Mouse (Mus musculus): ENCODE measurements around the gene Dmwd. TPM values are rescaled to one million over a fixed set of nuclear protein-coding genes. Genes with fewer than 3 reads are reported as not detected.

The Dmwd gene
- polyA plus RNA-seq, 1 experiment from 2014 or later = 16.8 TPM

DNA sequence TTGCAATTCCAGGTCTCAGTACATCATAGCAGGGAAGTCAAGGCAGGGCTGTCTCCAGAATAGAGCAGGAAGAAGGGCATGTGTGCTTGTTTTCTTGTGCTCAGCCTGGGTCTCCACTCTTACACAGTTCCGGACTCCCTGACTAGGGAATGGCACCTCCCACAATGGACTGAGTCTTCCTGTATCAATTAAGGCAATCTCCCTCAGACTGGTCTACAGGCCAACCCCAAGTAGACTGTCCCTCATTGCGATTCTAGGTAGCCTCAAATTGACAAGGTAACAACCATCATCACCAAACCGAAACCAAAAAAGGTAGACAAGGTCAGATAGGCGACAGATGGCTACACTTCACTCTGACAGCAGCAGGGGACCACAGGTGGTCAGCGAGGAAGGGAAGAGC, 796 bp upstream of the Dmwd start:
- H3K27me3 ChIP-seq = no peaks in the 10 kb centered on the region
- WGBS = 50% methylated on average over 5 of the region's 5 CpGs
- H3K9me3 ChIP-seq = no peaks in the 10 kb centered on the region
- H3K4me1 ChIP-seq = peaks cover 19% of the 10 kb centered on the region
- no peak overlapping the region for H3K27ac ChIP-seq
- peaks cover 26% of the 10 kb centered on the region for H3K36me3 ChIP-seq
- no peak overlapping the region for H3K9ac ChIP-seq
- no peak for ATAC-seq (ENCODE audit: low FRiP score, low read depth)
- peak overlapping the region; percentile 66 for H3K4me2 ChIP-seq (replicated peaks)
- peak overlapping the region; percentile 99 for H3K4me3 ChIP-seq

- H3K4me2 ChIP-seq (replicated peaks) = peak overlapping the region; percentile 96
- under 1% methylated on average over 21 of the region's 22 CpGs for WGBS
- H3K9me3 ChIP-seq = no peaks in the 10 kb centered on the region
- H3K4me1 ChIP-seq = peaks cover 19% of the 10 kb centered on the region
- no peaks in the 10 kb centered on the region for H3K27me3 ChIP-seq
- peak overlapping the region; percentile 69; the same call in 1 of the 2 replicates for H3K27ac ChIP-seq
- H3K36me3 ChIP-seq = peaks cover 39% of the 10 kb centered on the region
- ATAC-seq (ENCODE audit: low FRiP score, low read depth) = no peak
- peak overlapping the region; percentile 99 for H3K4me3 ChIP-seq
- H3K9ac ChIP-seq = peak overlapping the region; percentile 99
These were observed 562 bp downstream of the Dmwd start for GRCm38 (mm10) chr7:19076586-19076991.

DNA sequence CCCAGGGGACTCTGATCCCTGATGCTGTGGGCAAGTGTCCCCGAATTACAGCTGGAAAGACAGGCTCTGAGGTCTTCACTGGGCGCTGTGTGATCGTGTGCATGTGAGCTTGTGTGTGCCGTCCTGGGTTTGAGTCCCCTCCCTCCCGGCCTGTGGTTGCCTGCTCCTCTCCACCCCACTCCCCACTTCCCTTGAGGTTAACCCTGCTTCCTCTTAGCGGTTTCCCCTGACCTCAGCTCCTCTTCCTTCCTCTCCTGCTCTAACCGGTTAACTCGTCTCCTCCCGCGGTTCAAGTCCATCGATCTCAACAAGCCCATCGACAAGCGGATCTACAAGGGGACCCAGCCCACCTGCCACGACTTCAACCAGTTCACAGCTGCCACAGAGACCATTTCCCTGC, 1.7 kb downstream of the Dmwd start:
- Histone ChIP-seq H3K9me3 (no peaks in the 10 kb centered on the region), H3K27me3 (no peaks in the 10 kb centered on the region), H3K4me2 (replicated peaks) (peak overlapping the region; percentile 96), H3K4me1 (peaks cover 30% of the 10 kb centered on the region), H3K9ac (peak overlapping the region; percentile 99), H3K27ac (no peak overlapping the region), H3K4me3 (peak overlapping the region; percentile 99), H3K36me3 (peaks cover 51% of the 10 kb centered on the region)
- no peak for ATAC-seq (ENCODE audit: low FRiP score, low read depth)
- 73% methylated on average over 14 of the region's 14 CpGs for WGBS

DNA sequence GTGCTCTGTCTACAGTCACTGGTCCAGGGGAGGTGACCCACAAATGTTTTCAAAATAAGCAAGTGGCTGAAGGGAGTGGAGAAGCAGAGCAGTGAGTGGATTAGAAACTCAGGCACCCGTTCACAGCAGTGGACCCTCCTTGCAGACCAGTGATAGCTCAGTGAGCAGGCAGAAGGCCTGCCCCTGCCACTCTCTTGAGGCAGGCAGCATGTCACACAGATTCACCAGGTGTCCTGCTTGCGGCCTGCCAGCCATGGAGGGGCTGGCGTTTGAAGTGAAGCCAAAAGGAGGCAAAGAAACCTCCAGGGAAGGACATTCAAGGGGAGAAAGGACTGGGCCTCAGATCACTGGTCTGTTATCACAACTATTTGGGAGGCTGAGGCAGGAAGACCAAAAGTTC, 2.7 kb downstream of the Dmwd start:
- H3K4me2 ChIP-seq (replicated peaks) = no peak overlapping the region
- no peak for ATAC-seq (ENCODE audit: low FRiP score, low read depth)
- no peak overlapping the region for H3K4me3 ChIP-seq
- H3K9ac ChIP-seq = no peak overlapping the region
- WGBS = 75% methylated on average over 3 of the region's 3 CpGs
- H3K4me1 ChIP-seq = peaks cover 40% of the 10 kb centered on the region
- no peak overlapping the region for H3K27ac ChIP-seq
- no peaks in the 10 kb centered on the region for H3K27me3 ChIP-seq
- no peaks in the 10 kb centered on the region for H3K9me3 ChIP-seq
- peaks cover 58% of the 10 kb centered on the region for H3K36me3 ChIP-seq

- Histone ChIP-seq H3K4me1 (peaks cover 53% of the 10 kb centered on the region), H3K9ac (no peak overlapping the region), H3K9me3 (no peaks in the 10 kb centered on the region), H3K4me2 (replicated peaks) (no peak overlapping the region), H3K27me3 (no peaks in the 10 kb centered on the region), H3K27ac (no peak overlapping the region), H3K36me3 (peaks cover 58% of the 10 kb centered on the region), H3K4me3 (no peak overlapping the region)
- 82% methylated on average over 19 of the region's 19 CpGs for WGBS
- no peak for ATAC-seq (ENCODE audit: low FRiP score, low read depth)
These were observed 4.5 kb downstream of the Dmwd start for GRCm38 (mm10) chr7:19080451-19080950.

- peaks cover 64% of the 10 kb centered on the region for H3K36me3 ChIP-seq
- H3K9ac ChIP-seq = no peak overlapping the region
These were observed 6.1 kb downstream of the Dmwd start for GRCm38 (mm10) chr7:19082171-19082570.

GRCm38 (mm10) chr7:19083096-19083495, 7.1 kb downstream of the Dmwd start:
- H3K4me1 ChIP-seq = peaks cover 48% of the 10 kb centered on the region

More at GRCm38 (mm10) chr7:19082171-19082570, 6.1 kb downstream of the Dmwd start:
- Histone ChIP-seq H3K4me2 (replicated peaks) (no peak overlapping the region), H3K4me3 (no peak overlapping the region), H3K27me3 (no peaks in the 10 kb centered on the region), H3K9me3 (no peaks in the 10 kb centered on the region), H3K27ac (no peak overlapping the region; the same call in 1 of the 2 replicates), H3K4me1 (peaks cover 56% of the 10 kb centered on the region)
- WGBS = 81% methylated on average over 4 of the region's 4 CpGs
- no peak for ATAC-seq (ENCODE audit: low FRiP score, low read depth)

DNA sequence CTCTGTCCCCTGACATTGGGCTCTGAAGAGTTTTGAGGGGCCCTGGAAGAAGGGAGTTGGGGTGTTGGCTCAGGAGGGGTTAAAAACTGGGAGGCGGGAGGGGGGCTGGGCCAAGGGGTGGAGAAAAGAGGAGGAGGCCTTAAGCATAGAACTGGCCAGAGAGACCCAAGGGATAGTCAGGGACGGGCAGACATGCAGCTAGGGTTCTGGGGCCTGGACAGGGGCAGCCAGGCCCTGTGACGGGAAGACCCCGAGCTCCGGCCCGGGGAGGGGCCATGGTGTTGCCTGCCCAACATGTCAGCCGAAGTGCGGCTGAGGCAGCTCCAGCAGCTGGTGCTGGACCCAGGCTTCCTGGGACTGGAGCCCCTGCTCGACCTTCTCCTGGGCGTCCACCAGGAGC, 7.7 kb downstream of the Dmwd start, which contains the start of gene Dmpk:
Dmpk (plus strand) TSS at position 149 of the 400 bp plus-strand sequence.
- H3K4me1 ChIP-seq = peaks cover 48% of the 10 kb centered on the region
- peak; percentile 25; the same call in 1 of the 2 replicates for ATAC-seq (ENCODE audit: low FRiP score, low read depth)

More at GRCm38 (mm10) chr7:19083096-19083495, 7.1 kb downstream of the Dmwd start:
- H3K4me2 ChIP-seq (replicated peaks) = peak overlapping the region; percentile 50
- H3K4me3 ChIP-seq = 0 out of 2 replicates have a peak overlapping the region, but pooled peaks have one; percentile 27
- 0 out of 2 replicates have a peak, but pooled peaks have one; percentile 1 for ATAC-seq (ENCODE audit: low FRiP score, low read depth)
- no peak overlapping the region for H3K27ac ChIP-seq
- H3K27me3 ChIP-seq = no peaks in the 10 kb centered on the region
- 53% methylated on average over 6 of the region's 6 CpGs for WGBS
- peaks cover 69% of the 10 kb centered on the region for H3K36me3 ChIP-seq
- H3K9ac ChIP-seq = peak overlapping the region; percentile 46; the same call in 1 of the 2 replicates
- no peaks in the 10 kb centered on the region for H3K9me3 ChIP-seq

DNA sequence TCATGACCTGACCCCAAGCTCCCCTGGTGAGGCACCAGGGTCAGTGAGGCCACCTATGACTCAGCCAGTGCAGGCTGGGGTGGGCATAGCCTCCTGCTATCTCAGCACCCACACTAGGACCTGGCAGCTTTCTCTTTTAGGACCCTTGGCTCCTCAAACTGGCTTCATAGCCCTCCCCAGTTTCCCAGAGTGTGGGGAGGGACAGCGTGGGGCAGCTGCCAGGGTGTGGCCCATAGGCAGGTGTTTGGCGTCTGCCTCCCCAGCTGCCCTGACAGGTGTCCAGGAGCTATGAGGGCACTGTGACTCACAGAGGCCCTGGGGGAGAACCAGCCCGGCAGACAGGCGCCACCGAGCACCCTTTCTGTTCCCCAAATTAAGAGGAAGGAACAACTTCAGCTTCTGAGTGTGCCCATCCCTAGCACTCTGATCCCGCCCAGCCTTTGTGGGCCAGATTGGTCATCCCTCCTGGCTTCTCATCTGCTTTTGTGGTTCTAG, 8.3 kb downstream of the Dmwd start:
- Histone ChIP-seq H3K9ac (0 out of 2 replicates have a peak overlapping the region, but pooled peaks have one; percentile 46), H3K27ac (peak overlapping the region; percentile 49; the same call in 1 of the 2 replicates), H3K36me3 (peaks cover 64% of the 10 kb centered on the region), H3K27me3 (no peaks in the 10 kb centered on the region), H3K4me3 (peak overlapping the region; percentile 27), H3K4me1 (peaks cover 48% of the 10 kb centered on the region), H3K9me3 (no peaks in the 10 kb centered on the region), H3K4me2 (replicated peaks) (peak overlapping the region; percentile 50)
- 71% methylated on average over 6 of the region's 6 CpGs for WGBS
- no peak for ATAC-seq (ENCODE audit: low FRiP score, low read depth)

More for the DNA sequence above, 7.7 kb downstream of the Dmwd start, which contains the start of gene Dmpk:
- no peaks in the 10 kb centered on the region for H3K9me3 ChIP-seq
- WGBS = 42% methylated on average over 10 of the region's 10 CpGs
- H3K27me3 ChIP-seq = no peaks in the 10 kb centered on the region
- H3K4me3 ChIP-seq = peak within 1 kb of the TSS; percentile 27
- peaks cover 69% of the 10 kb centered on the region for H3K36me3 ChIP-seq
- H3K9ac ChIP-seq = peak within 1 kb of the TSS; percentile 46; the same call in 1 of the 2 replicates
- peak within 1 kb of the TSS; percentile 49; the same call in 1 of the 2 replicates for H3K27ac ChIP-seq
- peak within 1 kb of the TSS; percentile 50 for H3K4me2 ChIP-seq (replicated peaks)

DNA sequence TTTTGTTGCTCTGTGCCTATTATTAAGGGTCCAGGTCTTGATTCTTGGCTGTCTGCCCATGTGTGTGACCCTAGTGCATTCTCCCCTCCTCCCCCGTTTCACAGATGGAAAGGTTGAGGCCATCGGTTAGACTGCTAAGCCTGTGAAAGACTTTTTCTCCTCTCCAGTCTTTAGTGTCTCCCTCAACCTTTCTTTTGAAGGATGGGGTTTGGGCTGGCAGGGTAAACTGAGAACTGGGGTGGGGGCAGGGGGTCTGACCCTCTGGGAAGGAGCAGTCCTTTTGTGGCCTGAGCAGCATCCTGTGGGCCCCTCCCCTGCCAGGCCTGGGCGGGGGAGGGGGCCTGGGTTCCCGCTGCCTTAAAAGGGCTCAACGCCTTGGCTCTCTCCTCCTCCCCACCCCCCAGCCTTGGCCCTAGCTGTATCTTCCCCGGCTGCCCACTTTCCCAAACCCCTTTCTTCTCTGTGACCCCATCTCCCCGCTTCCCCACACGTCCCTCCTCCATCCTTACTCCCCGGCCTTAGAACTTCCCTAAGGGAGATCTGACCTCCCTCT, 9.0 kb downstream of the Dmwd start:
- ATAC-seq (ENCODE audit: low FRiP score, low read depth) = no peak
- WGBS = 20% methylated on average over 9 of the region's 9 CpGs
- Histone ChIP-seq H3K4me3 (peak overlapping the region; percentile 27), H3K4me1 (peaks cover 48% of the 10 kb centered on the region), H3K27ac (no peak overlapping the region), H3K36me3 (peaks cover 62% of the 10 kb centered on the region), H3K9ac (peak overlapping the region; percentile 53; the same call in 1 of the 2 replicates), H3K4me2 (replicated peaks) (peak overlapping the region; percentile 50), H3K9me3 (no peaks in the 10 kb centered on the region), H3K27me3 (no peaks in the 10 kb centered on the region)

GRCm38 (mm10) chr7:19085495-19085894, 9.5 kb downstream of the Dmwd start:
- H3K4me3 ChIP-seq = peak overlapping the region; percentile 27
- H3K4me2 ChIP-seq (replicated peaks) = peak overlapping the region; percentile 50
- peaks cover 48% of the 10 kb centered on the region for H3K4me1 ChIP-seq
- no peak overlapping the region for H3K27ac ChIP-seq
- WGBS = 10% methylated on average over 6 of the region's 6 CpGs
- ATAC-seq (ENCODE audit: low FRiP score, low read depth) = no peak
- H3K27me3 ChIP-seq = no peaks in the 10 kb centered on the region
- H3K36me3 ChIP-seq = peaks cover 62% of the 10 kb centered on the region
- peak overlapping the region; percentile 53; the same call in 1 of the 2 replicates for H3K9ac ChIP-seq
- H3K9me3 ChIP-seq = no peaks in the 10 kb centered on the region

DNA sequence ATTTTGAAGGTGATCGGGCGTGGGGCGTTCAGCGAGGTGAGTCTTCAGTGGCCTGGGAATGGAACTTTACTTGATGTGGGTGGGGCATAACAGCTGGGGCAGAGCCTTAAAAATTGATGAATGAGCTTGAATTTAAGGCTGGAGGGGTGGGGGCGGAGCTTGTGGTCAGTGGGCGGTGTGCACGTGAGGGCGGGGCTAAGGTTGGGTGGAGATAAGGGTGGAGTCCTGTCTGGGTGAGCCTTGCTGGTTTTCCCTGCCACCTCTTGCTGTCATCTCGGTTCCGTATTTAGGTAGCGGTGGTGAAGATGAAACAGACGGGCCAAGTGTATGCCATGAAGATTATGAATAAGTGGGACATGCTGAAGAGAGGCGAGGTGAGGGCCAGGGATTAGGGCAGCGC, 10.0 kb downstream of the Dmwd start:
- no peak for ATAC-seq (ENCODE audit: low FRiP score, low read depth)
- Histone ChIP-seq H3K9ac (no peak overlapping the region), H3K9me3 (no peaks in the 10 kb centered on the region), H3K4me2 (replicated peaks) (peak overlapping the region; percentile 50), H3K4me1 (peaks cover 48% of the 10 kb centered on the region), H3K27me3 (no peaks in the 10 kb centered on the region), H3K27ac (no peak overlapping the region), H3K36me3 (peaks cover 62% of the 10 kb centered on the region), H3K4me3 (peak overlapping the region; percentile 27; the same call in 1 of the 2 replicates)
- 8% methylated on average over 14 of the region's 14 CpGs for WGBS

All from limb, embryonic 13.5 days (tissue).